Mouse (Mus musculus): ENCODE results near the gene Aatf. TPM values are rescaled to one million over a fixed set of nuclear protein-coding genes. Genes with fewer than 3 reads are reported as not detected.
A peak's percentile ranks its signal among the peaks of the same experiment; 100 is the strongest.

Gene Aatf
- polyA plus RNA-seq, 1 experiment from 2014 or later: 30.4 TPM

DNA sequence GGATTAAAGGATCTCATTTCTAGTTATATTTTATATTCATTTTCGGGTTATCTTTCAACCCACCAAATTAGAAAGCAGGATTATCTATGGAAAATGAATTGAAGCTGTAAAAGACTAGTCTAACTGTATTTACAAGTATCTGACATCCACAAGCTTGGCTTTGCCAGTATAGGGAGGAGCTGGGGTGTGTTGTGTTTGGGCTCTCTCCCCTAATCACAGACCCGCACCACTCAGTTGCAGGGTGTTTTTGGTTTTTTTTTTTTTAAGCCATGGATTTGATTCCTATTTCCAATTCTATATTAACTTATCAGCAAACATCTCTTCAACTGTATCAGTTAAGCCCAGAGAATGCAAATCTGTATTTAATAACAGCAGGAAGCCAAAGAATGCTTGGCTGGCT is 4.1 kb upstream of the Aatf start:
- Histone ChIP-seq H3K27me3 (ENCODE audit: control insufficient read depth, insufficient read depth, low read length) (peaks cover 75% of the 10 kb centered on the region), H3K4me1 (ENCODE audit: control insufficient read depth, insufficient read depth, low read length) (peaks cover 4% of the 10 kb centered on the region), H3K27ac (ENCODE audit: low read length) (no peak overlapping the region), H3K9ac (ENCODE audit: low read length) (no peak overlapping the region), H3K9me3 (replicated peaks; ENCODE audit: control insufficient read depth, low read length) (no peaks in the 10 kb centered on the region), H3K36me3 (ENCODE audit: control insufficient read depth, insufficient read depth) (no peaks in the 10 kb centered on the region), H3K4me3 (ENCODE audit: low read length) (no peak overlapping the region), H3K4me2 (ENCODE audit: low read depth, low read length) (no peak overlapping the region)
- no peak for ATAC-seq (replicated peaks; ENCODE audit: extremely low read depth, insufficient read depth, low FRiP score)
- 42% methylated on average over 2 of the region's 2 CpGs for WGBS

DNA sequence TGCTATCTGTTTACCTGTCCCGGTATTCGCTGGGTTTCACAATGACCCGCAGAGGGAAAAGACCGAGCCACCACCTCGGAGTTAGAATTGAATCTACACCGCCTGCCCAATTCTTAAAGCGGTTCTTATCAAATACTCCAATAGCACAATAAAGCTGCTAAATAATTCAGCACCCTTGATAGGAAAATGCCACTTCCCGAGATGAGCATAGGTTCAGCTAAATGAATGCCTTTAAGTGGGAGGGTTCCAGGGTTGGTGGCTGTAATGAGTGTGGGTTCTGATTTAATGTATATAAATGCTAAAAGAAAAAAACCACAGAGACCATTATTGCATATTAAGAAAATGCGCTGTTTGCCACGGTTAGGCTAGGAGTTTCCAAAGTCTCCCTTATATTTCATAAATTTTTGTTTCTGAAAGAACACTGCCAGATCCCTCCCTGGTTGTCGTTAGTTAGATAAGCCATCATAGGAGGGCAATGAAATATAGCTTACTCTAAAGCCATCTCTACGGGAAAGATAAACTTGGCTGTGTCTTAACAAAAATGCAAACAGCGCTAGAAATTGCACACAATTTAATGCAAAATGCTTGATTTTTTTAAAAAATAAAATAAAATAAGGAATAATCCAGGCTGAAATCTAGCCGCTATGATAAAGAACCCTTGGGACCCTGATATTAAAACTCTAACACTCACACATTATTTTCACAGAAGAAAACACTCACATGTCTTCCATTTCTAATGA is 3.3 kb upstream of the Aatf start:
- Histone ChIP-seq H3K27ac (ENCODE audit: low read length) (no peak overlapping the region), H3K27me3 (ENCODE audit: control insufficient read depth, insufficient read depth, low read length) (peaks cover 67% of the 10 kb centered on the region), H3K4me2 (ENCODE audit: low read depth, low read length) (no peak overlapping the region), H3K4me1 (ENCODE audit: control insufficient read depth, insufficient read depth, low read length) (peaks cover 6% of the 10 kb centered on the region), H3K9me3 (replicated peaks; ENCODE audit: control insufficient read depth, low read length) (no peaks in the 10 kb centered on the region), H3K9ac (ENCODE audit: low read length) (no peak overlapping the region), H3K4me3 (ENCODE audit: low read length) (no peak overlapping the region), H3K36me3 (ENCODE audit: control insufficient read depth, insufficient read depth) (no peaks in the 10 kb centered on the region)
- WGBS: 16% methylated on average over 14 of the region's 14 CpGs
- no peak for ATAC-seq (replicated peaks; ENCODE audit: extremely low read depth, insufficient read depth, low FRiP score)

DNA sequence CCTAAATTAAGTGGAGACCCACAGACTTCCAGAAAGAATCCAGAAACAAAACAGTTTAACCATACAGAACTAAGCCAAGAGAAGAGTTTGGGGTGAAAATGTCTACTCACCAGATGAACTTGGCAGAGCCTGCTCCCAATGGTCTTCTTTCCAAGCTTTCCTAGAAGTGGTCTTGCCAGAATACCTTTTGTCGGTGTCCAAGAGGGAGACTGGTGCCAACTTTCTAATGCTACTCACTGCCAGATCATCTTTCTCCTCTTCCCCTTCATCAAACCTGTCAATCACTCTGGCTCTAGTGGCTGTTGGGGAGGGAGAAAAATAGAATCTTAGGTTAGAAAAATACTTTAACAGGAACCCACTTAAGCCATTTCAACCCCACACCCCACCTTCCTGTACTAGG is 1.3 kb downstream of the Aatf start:
- Histone ChIP-seq H3K27me3 (ENCODE audit: control insufficient read depth, insufficient read depth, low read length) (peaks cover 28% of the 10 kb centered on the region), H3K4me2 (ENCODE audit: low read depth, low read length) (peak overlapping the region; percentile 80; the same call in 1 of the 2 replicates), H3K4me1 (ENCODE audit: control insufficient read depth, insufficient read depth, low read length) (peaks cover 6% of the 10 kb centered on the region), H3K9ac (ENCODE audit: low read length) (no peak overlapping the region), H3K4me3 (ENCODE audit: low read length) (no peak overlapping the region), H3K27ac (ENCODE audit: low read length) (no peak overlapping the region), H3K9me3 (replicated peaks; ENCODE audit: control insufficient read depth, low read length) (no peaks in the 10 kb centered on the region), H3K36me3 (ENCODE audit: control insufficient read depth, insufficient read depth) (peaks cover 19% of the 10 kb centered on the region)
- ATAC-seq (replicated peaks; ENCODE audit: extremely low read depth, insufficient read depth, low FRiP score): no peak
- 67% methylated on average over 1 of the region's 1 CpGs for WGBS

DNA sequence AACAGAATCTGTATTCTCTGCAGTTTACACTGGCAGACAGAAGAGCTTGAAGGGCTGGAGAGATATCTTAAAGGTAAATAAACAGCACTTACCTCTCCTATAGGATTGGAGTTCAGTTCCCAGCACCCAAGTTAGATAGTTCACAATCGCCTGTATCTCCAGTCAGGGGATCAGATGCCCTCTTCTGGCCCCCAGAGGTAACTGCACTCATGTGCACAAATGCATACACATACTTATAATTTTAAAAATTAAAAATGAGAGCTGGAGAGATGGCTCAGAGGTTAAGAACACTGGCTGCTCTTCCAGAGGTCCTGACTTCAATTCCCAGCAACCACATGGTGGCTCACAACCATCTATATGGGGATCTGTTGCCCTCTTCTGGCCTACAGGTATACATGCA is 9.0 kb downstream of the Aatf start:
- H3K27me3 ChIP-seq (ENCODE audit: control insufficient read depth, insufficient read depth, low read length): no peaks in the 10 kb centered on the region
- H3K27ac ChIP-seq (ENCODE audit: low read length): no peak overlapping the region
- H3K4me2 ChIP-seq (ENCODE audit: low read depth, low read length): no peak overlapping the region
- no peaks in the 10 kb centered on the region for H3K4me1 ChIP-seq (ENCODE audit: control insufficient read depth, insufficient read depth, low read length)
- no peak overlapping the region for H3K4me3 ChIP-seq (ENCODE audit: low read length)
- H3K9me3 ChIP-seq (replicated peaks; ENCODE audit: control insufficient read depth, low read length): no peaks in the 10 kb centered on the region
- peaks cover 24% of the 10 kb centered on the region for H3K36me3 ChIP-seq (ENCODE audit: control insufficient read depth, insufficient read depth)
- WGBS: 100% methylated on average over 1 of the region's 1 CpGs
- H3K9ac ChIP-seq (ENCODE audit: low read length): no peak overlapping the region
- no peak for ATAC-seq (replicated peaks; ENCODE audit: extremely low read depth, insufficient read depth, low FRiP score)

DNA sequence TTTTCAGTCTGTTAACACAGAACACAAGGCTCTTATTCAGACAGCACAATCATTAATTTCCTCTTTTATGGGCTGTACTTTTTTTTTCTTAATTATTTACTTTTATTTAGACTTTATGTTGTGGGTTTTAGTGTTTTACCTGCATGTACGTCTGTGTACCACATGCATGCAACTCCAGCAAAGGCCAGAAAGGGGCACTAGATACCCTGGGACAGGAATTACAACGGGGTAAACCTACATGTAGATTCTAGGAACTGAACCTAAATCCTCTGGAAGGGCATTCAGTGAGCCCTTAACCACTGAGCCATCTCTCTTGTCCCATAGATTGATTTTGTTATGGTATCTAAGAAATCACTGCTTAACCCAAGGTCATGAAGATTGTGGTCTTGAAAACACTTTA is 15.4 kb downstream of the Aatf start:
- no peak overlapping the region for H3K4me2 ChIP-seq (ENCODE audit: low read depth, low read length)
- H3K9me3 ChIP-seq (replicated peaks; ENCODE audit: control insufficient read depth, low read length): no peaks in the 10 kb centered on the region
- no peaks in the 10 kb centered on the region for H3K27me3 ChIP-seq (ENCODE audit: control insufficient read depth, insufficient read depth, low read length)
- H3K4me1 ChIP-seq (ENCODE audit: control insufficient read depth, insufficient read depth, low read length): no peaks in the 10 kb centered on the region
- no peak overlapping the region for H3K9ac ChIP-seq (ENCODE audit: low read length)
- whole genome bisulfite sequencing: 76% methylated on average over 2 of the region's 2 CpGs
- no peak for ATAC-seq (replicated peaks; ENCODE audit: extremely low read depth, insufficient read depth, low FRiP score)
- H3K4me3 ChIP-seq (ENCODE audit: low read length): no peak overlapping the region
- peaks cover 8% of the 10 kb centered on the region; the same call in 1 of the 2 replicates for H3K36me3 ChIP-seq (ENCODE audit: control insufficient read depth, insufficient read depth)
- no peak overlapping the region for H3K27ac ChIP-seq (ENCODE audit: low read length)

DNA sequence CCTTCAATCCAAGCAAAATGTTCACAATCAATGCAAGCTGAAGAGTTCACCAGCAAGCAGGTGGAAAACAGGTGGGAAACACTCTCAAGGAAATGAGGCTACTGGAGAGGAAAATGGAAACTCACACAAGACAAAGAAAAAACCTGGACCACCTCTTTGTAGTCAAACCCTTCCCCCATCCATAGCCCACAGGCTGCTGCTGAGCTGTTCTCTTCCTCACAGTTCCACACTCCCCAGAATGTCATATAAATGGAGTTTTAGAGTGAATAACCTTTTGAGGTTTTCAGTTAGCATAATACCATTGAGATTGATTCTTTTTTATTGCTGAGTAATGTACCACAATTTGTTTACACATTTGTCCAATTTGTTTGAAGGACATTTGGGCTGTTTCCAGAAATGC is 16.4 kb downstream of the Aatf start:
- H3K36me3 ChIP-seq (ENCODE audit: control insufficient read depth, insufficient read depth): peaks cover 8% of the 10 kb centered on the region; the same call in 1 of the 2 replicates
- no peak overlapping the region for H3K4me2 ChIP-seq (ENCODE audit: low read depth, low read length)
- H3K9ac ChIP-seq (ENCODE audit: low read length): no peak overlapping the region
- no peaks in the 10 kb centered on the region for H3K27me3 ChIP-seq (ENCODE audit: control insufficient read depth, insufficient read depth, low read length)
- no peak overlapping the region for H3K4me3 ChIP-seq (ENCODE audit: low read length)
- no peak overlapping the region for H3K27ac ChIP-seq (ENCODE audit: low read length)
- H3K4me1 ChIP-seq (ENCODE audit: control insufficient read depth, insufficient read depth, low read length): no peaks in the 10 kb centered on the region
- H3K9me3 ChIP-seq (replicated peaks; ENCODE audit: control insufficient read depth, low read length): no peaks in the 10 kb centered on the region
- no peak for ATAC-seq (replicated peaks; ENCODE audit: extremely low read depth, insufficient read depth, low FRiP score)

DNA sequence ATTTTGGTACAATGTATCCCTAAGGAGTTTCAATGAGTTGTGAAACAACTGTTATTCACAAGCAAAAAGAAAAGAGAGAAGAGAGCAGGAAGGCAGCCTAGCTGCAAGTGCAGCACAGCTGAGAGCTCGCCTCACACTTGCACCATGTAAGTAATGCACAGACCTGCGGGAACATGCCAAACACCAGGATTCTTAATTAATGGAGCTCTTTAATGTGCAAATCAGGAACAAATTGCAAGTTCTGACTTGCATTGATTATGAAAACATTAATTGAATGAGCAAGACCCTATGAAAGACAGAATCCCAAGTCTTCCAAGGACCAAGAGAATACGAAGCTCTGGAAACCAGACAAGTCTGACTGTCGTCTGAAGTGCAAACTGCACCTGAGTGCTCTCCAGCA is 17.5 kb downstream of the Aatf start:
- no peak for ATAC-seq (replicated peaks; ENCODE audit: extremely low read depth, insufficient read depth, low FRiP score)

DNA sequence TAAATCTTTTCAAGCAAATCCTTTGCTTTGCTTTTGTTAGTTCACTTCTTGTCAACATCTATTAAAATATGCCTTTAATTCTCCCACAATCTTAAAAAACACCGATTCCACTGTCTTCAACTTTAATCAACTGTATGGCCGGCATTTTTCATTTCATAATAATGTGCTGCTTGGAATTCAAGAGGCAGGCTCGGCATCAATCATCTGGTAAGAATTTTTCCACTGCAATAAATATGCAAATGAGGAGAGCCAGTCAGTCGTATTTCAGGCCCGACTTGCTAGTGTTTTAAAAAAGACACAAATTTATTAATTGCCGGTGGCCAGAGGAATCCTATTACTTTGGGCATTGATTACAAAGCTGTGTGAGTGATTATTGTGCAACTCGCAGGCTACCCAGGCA is 31.7 kb downstream of the Aatf start:
- WGBS: 68% methylated on average over 7 of the region's 7 CpGs
- Histone ChIP-seq H3K9ac (ENCODE audit: low read length) (no peak overlapping the region), H3K4me2 (ENCODE audit: low read depth, low read length) (no peak overlapping the region), H3K36me3 (ENCODE audit: control insufficient read depth, insufficient read depth) (no peaks in the 10 kb centered on the region), H3K27ac (ENCODE audit: low read length) (no peak overlapping the region), H3K4me1 (ENCODE audit: control insufficient read depth, insufficient read depth, low read length) (peaks cover 3% of the 10 kb centered on the region; the same call in 1 of the 2 replicates), H3K4me3 (ENCODE audit: low read length) (no peak overlapping the region), H3K9me3 (replicated peaks; ENCODE audit: control insufficient read depth, low read length) (no peaks in the 10 kb centered on the region), H3K27me3 (ENCODE audit: control insufficient read depth, insufficient read depth, low read length) (no peaks in the 10 kb centered on the region)
- ATAC-seq (replicated peaks; ENCODE audit: extremely low read depth, insufficient read depth, low FRiP score): no peak

More for the DNA sequence above, 17.5 kb downstream of the Aatf start:
- Histone ChIP-seq H3K4me1 (ENCODE audit: control insufficient read depth, insufficient read depth, low read length) (no peaks in the 10 kb centered on the region), H3K9ac (ENCODE audit: low read length) (no peak overlapping the region), H3K27ac (ENCODE audit: low read length) (no peak overlapping the region), H3K36me3 (ENCODE audit: control insufficient read depth, insufficient read depth) (peaks cover 10% of the 10 kb centered on the region), H3K27me3 (ENCODE audit: control insufficient read depth, insufficient read depth, low read length) (no peaks in the 10 kb centered on the region), H3K9me3 (replicated peaks; ENCODE audit: control insufficient read depth, low read length) (no peaks in the 10 kb centered on the region), H3K4me3 (ENCODE audit: low read length) (no peak overlapping the region), H3K4me2 (ENCODE audit: low read depth, low read length) (no peak overlapping the region)
- 72% methylated on average over 4 of the region's 4 CpGs for WGBS

DNA sequence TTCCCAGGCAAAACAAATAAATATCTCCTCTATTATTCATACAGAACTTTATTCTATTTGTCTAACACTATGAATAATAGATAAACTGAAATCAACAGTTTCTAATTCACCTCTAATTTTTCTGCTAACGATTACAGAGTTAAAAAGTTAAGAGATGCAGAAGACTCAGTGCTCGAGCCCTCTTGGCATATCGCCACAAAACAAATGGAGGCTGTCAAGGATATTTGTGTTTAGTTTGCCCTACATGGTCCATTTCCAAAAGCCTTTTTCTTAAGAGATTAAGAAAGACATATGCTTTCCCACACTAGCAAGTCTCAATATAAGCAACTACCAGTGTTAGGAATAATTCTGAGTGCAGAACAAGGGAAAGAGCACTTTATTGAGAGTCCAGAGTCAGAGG is 32.9 kb downstream of the Aatf start:
- no peak overlapping the region for H3K4me2 ChIP-seq (ENCODE audit: low read depth, low read length)
- H3K27me3 ChIP-seq (ENCODE audit: control insufficient read depth, insufficient read depth, low read length): no peaks in the 10 kb centered on the region
- no peak overlapping the region for H3K27ac ChIP-seq (ENCODE audit: low read length)
- H3K9ac ChIP-seq (ENCODE audit: low read length): no peak overlapping the region
- H3K4me3 ChIP-seq (ENCODE audit: low read length): no peak overlapping the region
- no peak for ATAC-seq (replicated peaks; ENCODE audit: extremely low read depth, insufficient read depth, low FRiP score)
- H3K36me3 ChIP-seq (ENCODE audit: control insufficient read depth, insufficient read depth): no peaks in the 10 kb centered on the region
- WGBS: 53% methylated on average over 3 of the region's 3 CpGs
- peaks cover 3% of the 10 kb centered on the region; the same call in 1 of the 2 replicates for H3K4me1 ChIP-seq (ENCODE audit: control insufficient read depth, insufficient read depth, low read length)
- no peaks in the 10 kb centered on the region for H3K9me3 ChIP-seq (replicated peaks; ENCODE audit: control insufficient read depth, low read length)
